Mouse (Mus musculus): ENCODE measurements around the gene Tjp3. TPM values are rescaled to one million over a fixed set of nuclear protein-coding genes. Genes with fewer than 3 reads are reported as not detected.

The Tjp3 gene
- polyA plus RNA-seq, 1 experiment from 2014 or later = 29.1 TPM

DNA sequence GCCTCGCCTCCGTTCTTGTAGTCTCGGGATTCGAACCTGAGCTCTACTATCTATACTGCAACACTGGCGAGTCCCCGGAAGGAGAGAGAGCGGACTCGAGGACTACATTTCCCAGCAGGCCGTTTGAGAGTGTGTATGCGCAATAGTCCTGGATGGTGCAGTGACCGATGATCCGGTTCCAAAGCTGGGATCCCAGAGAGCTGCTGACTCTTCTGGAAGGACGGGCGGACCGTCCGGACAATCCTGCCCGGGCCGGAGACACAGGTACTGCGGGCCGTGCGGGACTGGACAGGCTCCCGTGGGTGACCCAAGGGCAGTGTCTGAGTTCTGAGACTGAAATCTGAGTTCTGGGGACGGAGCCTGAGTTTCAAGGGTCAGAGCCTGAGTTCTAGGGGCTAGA, 23.3 kb downstream of the Tjp3 start:
- H3K27ac ChIP-seq (ENCODE audit: low read length) = peak overlapping the region; percentile 54; the same call in 1 of the 2 replicates
- WGBS = 3% methylated on average over 23 of the region's 23 CpGs
- H3K4me3 ChIP-seq (replicated peaks; ENCODE audit: low read length) = peak overlapping the region; percentile 89
- peak overlapping the region; percentile 96 for H3K9ac ChIP-seq (ENCODE audit: low read length)
- peak; percentile 67; the same call in 1 of the 2 replicates for ATAC-seq (ENCODE audit: insufficient read depth, low FRiP score)
- H3K9me3 ChIP-seq (replicated peaks; ENCODE audit: control insufficient read depth, low read length) = no peaks in the 10 kb centered on the region
- peaks cover 20% of the 10 kb centered on the region for H3K4me1 ChIP-seq (ENCODE audit: control insufficient read depth, insufficient read depth, low read length)
- peak overlapping the region; percentile 90 for H3K4me2 ChIP-seq (ENCODE audit: low read depth, low read length)
- no peaks in the 10 kb centered on the region for H3K27me3 ChIP-seq (ENCODE audit: control insufficient read depth, insufficient read depth, low read length)
- peaks cover 9% of the 10 kb centered on the region; the same call in 1 of the 2 replicates for H3K36me3 ChIP-seq (ENCODE audit: control insufficient read depth, insufficient read depth, low read length)

DNA sequence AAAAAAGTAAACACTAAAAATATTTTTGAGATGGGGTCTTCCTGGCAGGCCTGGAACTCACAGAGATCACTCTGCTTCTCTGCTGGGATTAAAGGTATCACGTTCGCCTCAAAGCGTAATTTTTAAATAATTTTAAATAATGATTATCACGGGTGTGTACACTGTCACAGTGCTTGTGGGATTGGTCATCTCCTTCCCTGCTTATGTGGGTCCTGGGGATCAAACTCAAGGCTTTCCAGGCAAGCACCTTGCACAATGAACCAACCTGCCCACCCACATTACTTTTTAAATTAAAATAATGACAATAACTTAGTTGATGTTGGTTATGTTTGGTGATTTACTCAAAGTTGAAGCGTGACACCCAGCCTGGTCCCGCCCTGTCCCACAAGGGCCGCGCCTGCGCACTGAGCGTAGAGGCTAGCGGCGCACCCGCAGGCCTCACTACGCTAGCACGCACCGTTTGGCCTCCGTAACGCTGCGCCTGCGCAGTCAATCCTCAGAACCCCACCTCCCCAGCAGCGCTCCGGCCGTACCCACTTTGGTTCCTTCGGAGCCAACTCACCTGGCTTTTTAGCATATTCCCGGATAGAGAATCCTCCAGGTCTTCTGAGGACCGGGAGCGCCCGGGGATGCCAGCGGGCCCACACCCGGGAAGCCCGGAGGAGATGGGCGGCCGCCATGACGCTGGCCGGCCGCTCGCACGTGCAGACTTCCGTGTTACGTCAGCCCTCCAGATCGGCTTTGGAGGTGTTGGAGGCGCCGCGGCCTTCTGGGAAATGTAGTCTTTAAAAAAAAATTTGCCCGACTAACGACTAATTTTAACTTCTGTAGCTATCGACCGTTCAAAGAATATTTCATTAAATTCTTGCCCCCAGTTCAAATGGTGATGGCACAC, 24.9 kb downstream of the Tjp3 start, which contains the start of the genes Mrpl54 and Apba3:
Gene Mrpl54, minus strand, starts transcription at position 724 of the 895 bp plus-strand sequence.
Gene Apba3, plus strand, starts transcription at position 750 of the 895 bp plus-strand sequence.
- Histone ChIP-seq H3K4me2 (ENCODE audit: low read depth, low read length) (peak within 1 kb of the TSS; percentile 90), H3K9ac (ENCODE audit: low read length) (peak within 1 kb of the TSS; percentile 96), H3K9me3 (replicated peaks; ENCODE audit: control insufficient read depth, low read length) (no peaks in the 10 kb centered on the region), H3K4me1 (ENCODE audit: control insufficient read depth, insufficient read depth, low read length) (peaks cover 20% of the 10 kb centered on the region), H3K27me3 (ENCODE audit: control insufficient read depth, insufficient read depth, low read length) (no peaks in the 10 kb centered on the region), H3K27ac (ENCODE audit: low read length) (peak within 1 kb of the TSS; percentile 92), H3K4me3 (replicated peaks; ENCODE audit: low read length) (peak within 1 kb of the TSS; percentile 89), H3K36me3 (ENCODE audit: control insufficient read depth, insufficient read depth, low read length) (no peaks in the 10 kb centered on the region; the same call in 1 of the 2 replicates)
- peak; percentile 95 for ATAC-seq (ENCODE audit: insufficient read depth, low FRiP score)
- under 1% methylated on average over 48 of the region's 48 CpGs for WGBS

DNA sequence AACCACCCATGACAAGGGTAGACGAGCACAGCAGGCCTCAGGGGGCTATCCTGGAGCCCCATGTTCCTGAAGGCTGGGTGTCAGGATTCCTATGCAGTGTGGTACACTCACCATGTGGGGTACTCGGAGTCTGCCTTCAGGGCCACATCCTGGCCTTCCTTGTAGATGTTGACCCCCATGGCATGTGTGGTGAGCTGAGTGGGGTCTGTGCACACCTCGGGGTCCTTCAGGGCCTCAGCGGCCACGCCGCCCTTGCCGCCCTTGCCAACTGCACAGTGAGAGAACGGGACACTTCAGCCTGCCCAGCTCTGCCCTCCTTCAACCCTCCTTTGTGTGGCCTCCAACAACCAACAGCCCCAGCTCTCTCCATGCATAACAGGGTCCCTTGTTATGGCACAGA, 25.8 kb downstream of the Tjp3 start:
- 84% methylated on average over 8 of the region's 8 CpGs for WGBS
- peak overlapping the region; percentile 91 for H3K9ac ChIP-seq (ENCODE audit: low read length)
- no peaks in the 10 kb centered on the region for H3K27me3 ChIP-seq (ENCODE audit: control insufficient read depth, insufficient read depth, low read length)
- no peak for ATAC-seq (ENCODE audit: insufficient read depth, low FRiP score)
- peak overlapping the region; percentile 77; the same call in 1 of the 2 replicates for H3K4me2 ChIP-seq (ENCODE audit: low read depth, low read length)
- peak overlapping the region; percentile 81 for H3K4me3 ChIP-seq (replicated peaks; ENCODE audit: low read length)
- H3K36me3 ChIP-seq (ENCODE audit: control insufficient read depth, insufficient read depth, low read length) = no peaks in the 10 kb centered on the region; the same call in 1 of the 2 replicates
- H3K4me1 ChIP-seq (ENCODE audit: control insufficient read depth, insufficient read depth, low read length) = peaks cover 20% of the 10 kb centered on the region
- no peaks in the 10 kb centered on the region; the same call in 1 of the 2 replicates for H3K9me3 ChIP-seq (replicated peaks; ENCODE audit: control insufficient read depth, low read length)
- H3K27ac ChIP-seq (ENCODE audit: low read length) = no peak overlapping the region

DNA sequence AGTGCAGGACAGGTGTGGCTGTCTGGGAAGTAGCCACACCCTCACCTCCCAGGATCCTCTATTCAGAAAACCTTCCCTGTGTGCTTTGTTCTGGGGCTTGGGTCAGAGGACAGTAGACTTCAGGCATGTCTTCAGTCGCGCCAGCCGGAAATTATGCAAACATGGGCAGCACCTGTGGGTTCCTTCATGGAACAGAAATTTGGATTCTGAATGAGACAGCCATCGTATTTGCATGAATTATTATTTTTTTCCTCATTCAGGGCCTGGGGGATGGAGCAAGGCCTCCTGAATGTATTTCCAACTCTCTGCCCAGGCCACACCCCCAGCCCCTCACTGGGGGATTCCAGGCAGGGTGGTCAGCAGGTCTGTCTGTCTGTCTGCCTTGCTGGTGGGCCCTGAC, 30.4 kb downstream of the Tjp3 start:
- Histone ChIP-seq H3K9me3 (replicated peaks; ENCODE audit: control insufficient read depth, low read length) (no peaks in the 10 kb centered on the region; the same call in 1 of the 2 replicates), H3K4me2 (ENCODE audit: low read depth, low read length) (no peak overlapping the region), H3K36me3 (ENCODE audit: control insufficient read depth, insufficient read depth, low read length) (no peaks in the 10 kb centered on the region; the same call in 1 of the 2 replicates), H3K4me1 (ENCODE audit: control insufficient read depth, insufficient read depth, low read length) (peaks cover 7% of the 10 kb centered on the region; the same call in 1 of the 2 replicates), H3K27ac (ENCODE audit: low read length) (no peak overlapping the region), H3K4me3 (replicated peaks; ENCODE audit: low read length) (no peak overlapping the region), H3K27me3 (ENCODE audit: control insufficient read depth, insufficient read depth, low read length) (peaks cover 34% of the 10 kb centered on the region), H3K9ac (ENCODE audit: low read length) (no peak overlapping the region)
- ATAC-seq (ENCODE audit: insufficient read depth, low FRiP score) = no peak
- 87% methylated on average over 4 of the region's 4 CpGs for WGBS

DNA sequence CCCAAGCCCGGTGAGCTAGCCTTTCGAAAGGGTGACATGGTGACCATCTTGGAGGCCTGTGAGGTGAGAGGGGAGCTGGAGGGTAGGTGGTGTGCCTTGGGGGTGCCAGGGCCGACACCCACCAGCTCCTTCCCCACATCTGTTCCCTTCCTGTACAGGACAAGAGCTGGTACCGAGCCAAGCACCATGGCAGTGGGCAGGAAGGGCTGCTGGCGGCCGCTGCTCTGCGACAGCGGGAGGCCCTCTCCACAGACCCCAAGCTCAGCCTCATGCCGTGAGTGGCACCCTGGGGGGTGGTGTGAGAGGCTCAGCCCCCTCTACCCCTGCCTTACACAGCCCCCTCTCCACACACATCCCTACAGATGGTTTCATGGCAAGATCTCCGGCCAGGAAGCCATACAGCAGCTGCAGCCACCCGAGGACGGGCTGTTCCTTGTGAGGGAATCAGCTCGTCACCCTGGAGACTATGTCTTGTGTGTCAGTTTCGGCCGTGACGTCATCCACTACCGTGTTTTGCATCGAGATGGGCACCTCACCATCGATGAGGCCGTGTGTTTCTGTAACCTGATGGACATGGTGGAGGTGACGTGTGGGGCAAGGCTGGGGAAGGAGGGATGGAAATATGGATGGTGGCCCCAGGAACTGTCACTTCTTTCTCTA, 32.0 kb downstream of the Tjp3 start:
- no peaks in the 10 kb centered on the region for H3K4me1 ChIP-seq (ENCODE audit: control insufficient read depth, insufficient read depth, low read length)
- no peak for ATAC-seq (ENCODE audit: insufficient read depth, low FRiP score)

DNA sequence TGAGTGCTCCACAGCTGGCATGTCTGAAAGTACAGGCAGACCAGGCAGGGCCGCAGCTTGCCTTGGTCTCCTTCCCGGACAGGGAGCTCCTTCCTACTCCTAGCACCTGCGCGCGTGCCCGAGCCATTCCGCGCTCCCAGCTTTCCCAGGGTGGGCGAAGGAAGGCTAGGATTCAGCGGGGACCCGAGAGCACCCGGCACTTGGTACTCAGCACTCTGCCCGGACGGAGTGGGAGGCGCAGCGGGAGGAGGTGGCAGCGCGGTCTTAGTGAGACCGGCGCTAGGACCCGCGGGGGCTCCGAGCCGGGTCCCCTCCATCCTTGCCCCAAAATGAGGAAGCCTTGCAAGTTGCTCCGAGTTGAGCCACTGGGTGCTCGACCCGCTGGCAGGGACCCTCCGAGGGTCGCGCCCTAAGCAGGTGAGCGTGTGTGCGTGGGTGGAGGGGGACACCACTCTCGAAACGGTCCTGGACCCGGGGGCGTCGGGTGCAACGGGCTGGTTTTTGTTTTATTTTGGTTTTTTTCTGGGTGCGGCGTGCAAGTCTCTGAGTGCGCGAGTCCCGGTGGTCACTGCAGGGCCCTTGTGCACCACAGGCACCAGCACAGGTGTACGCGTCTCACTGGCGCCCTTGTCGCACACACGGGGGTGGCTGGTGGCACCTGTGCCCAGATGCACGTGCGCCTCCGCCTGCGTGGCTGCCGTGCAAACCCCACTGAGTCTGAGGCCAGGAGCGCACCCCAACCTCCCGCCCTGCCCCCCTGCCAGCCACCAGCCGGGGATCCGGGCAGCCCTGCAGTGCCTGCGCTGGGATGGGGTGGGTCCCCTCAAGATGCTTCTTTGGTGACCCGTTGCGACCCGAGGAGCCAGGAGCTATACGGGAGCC, 34.0 kb downstream of the Tjp3 start:
- Histone ChIP-seq H3K27me3 (ENCODE audit: control insufficient read depth, insufficient read depth, low read length) (peaks cover 49% of the 10 kb centered on the region), H3K4me2 (ENCODE audit: low read depth, low read length) (peak overlapping the region; percentile 81), H3K9me3 (replicated peaks; ENCODE audit: control insufficient read depth, low read length) (no peaks in the 10 kb centered on the region; the same call in 1 of the 2 replicates), H3K9ac (ENCODE audit: low read length) (peak overlapping the region; percentile 61), H3K4me1 (ENCODE audit: control insufficient read depth, insufficient read depth, low read length) (peaks cover 4% of the 10 kb centered on the region; the same call in 1 of the 2 replicates), H3K36me3 (ENCODE audit: control insufficient read depth, insufficient read depth, low read length) (no peaks in the 10 kb centered on the region), H3K4me3 (replicated peaks; ENCODE audit: low read length) (peak overlapping the region; percentile 52), H3K27ac (ENCODE audit: low read length) (no peak overlapping the region)
- 2% methylated on average over 62 of the region's 62 CpGs for WGBS
- no peak for ATAC-seq (ENCODE audit: insufficient read depth, low FRiP score)

More for the DNA sequence above, 32.0 kb downstream of the Tjp3 start:
- WGBS = 37% methylated on average over 21 of the region's 21 CpGs
- Histone ChIP-seq H3K4me3 (replicated peaks; ENCODE audit: low read length) (no peak overlapping the region), H3K9ac (ENCODE audit: low read length) (0 out of 2 replicates have a peak overlapping the region, but pooled peaks have one; percentile 21), H3K4me2 (ENCODE audit: low read depth, low read length) (no peak overlapping the region), H3K9me3 (replicated peaks; ENCODE audit: control insufficient read depth, low read length) (no peaks in the 10 kb centered on the region; the same call in 1 of the 2 replicates), H3K27ac (ENCODE audit: low read length) (no peak overlapping the region), H3K27me3 (ENCODE audit: control insufficient read depth, insufficient read depth, low read length) (peaks cover 36% of the 10 kb centered on the region), H3K36me3 (ENCODE audit: control insufficient read depth, insufficient read depth, low read length) (no peaks in the 10 kb centered on the region)

DNA sequence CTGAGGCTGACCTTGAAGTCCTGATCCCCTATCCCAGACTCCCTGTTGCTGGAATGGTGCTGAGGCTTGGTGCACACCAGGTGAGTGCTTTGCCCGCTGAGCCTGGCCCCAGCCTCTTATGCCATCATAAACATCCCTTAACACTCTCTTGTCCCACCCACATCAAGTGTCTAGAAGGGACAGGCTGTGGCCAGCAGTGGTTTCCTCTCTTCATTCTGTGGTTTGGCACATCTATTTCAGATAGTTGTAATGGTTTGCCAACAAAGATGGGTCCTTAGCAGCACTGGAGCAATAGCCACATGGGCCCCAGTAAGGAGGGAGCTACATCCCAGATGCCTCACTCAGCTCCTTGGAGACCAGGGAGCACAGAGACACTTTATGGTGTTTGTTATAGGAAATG, 36.5 kb downstream of the Tjp3 start:
- no peak overlapping the region for H3K27ac ChIP-seq (ENCODE audit: low read length)
- no peaks in the 10 kb centered on the region for H3K36me3 ChIP-seq (ENCODE audit: control insufficient read depth, insufficient read depth, low read length)
- H3K4me2 ChIP-seq (ENCODE audit: low read depth, low read length) = no peak overlapping the region
- peaks cover 4% of the 10 kb centered on the region; the same call in 1 of the 2 replicates for H3K4me1 ChIP-seq (ENCODE audit: control insufficient read depth, insufficient read depth, low read length)
- WGBS = 43% methylated on average over 1 of the region's 1 CpGs
- H3K27me3 ChIP-seq (ENCODE audit: control insufficient read depth, insufficient read depth, low read length) = peaks cover 58% of the 10 kb centered on the region
- ATAC-seq (ENCODE audit: insufficient read depth, low FRiP score) = no peak
- H3K9me3 ChIP-seq (replicated peaks; ENCODE audit: control insufficient read depth, low read length) = no peaks in the 10 kb centered on the region
- no peak overlapping the region for H3K4me3 ChIP-seq (replicated peaks; ENCODE audit: low read length)
- no peak overlapping the region for H3K9ac ChIP-seq (ENCODE audit: low read length)
